Mouse (Mus musculus): ENCODE results near the gene Plekha1.

DNA sequence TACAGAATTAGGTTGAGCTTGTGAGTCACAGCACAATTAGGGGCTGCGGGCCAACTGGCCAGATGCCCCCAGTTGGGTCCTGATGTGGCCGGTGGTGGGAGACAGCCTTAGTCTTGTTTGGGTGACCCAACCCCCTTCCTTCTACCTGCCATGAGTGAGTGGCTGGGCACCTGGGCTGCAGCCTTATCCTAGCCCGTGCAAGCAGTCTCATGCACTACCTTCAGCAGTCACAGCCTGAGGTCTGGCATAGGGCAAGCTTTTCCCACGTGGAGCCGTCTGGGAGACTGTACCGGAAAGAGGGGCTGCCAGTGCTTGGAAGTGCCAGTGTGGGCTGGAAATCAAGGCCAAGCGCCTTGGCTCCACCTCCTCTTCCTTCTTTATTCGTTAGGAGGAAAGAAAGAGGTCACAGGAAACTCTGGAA, 83.8 kb downstream of the Plekha1 start:
- no peak for TF ChIP-seq CTCF (IDR thresholded peaks at IDR 0.05; ENCODE audit: low read depth, low read length)
- no peak for TF ChIP-seq POLR2A (IDR thresholded peaks at IDR 0.05; ENCODE audit: borderline replicate concordance, low read depth, low read length)
